19 mouse cellular contexts compared by ENCODE assay signal in the genomic region with DNA sequence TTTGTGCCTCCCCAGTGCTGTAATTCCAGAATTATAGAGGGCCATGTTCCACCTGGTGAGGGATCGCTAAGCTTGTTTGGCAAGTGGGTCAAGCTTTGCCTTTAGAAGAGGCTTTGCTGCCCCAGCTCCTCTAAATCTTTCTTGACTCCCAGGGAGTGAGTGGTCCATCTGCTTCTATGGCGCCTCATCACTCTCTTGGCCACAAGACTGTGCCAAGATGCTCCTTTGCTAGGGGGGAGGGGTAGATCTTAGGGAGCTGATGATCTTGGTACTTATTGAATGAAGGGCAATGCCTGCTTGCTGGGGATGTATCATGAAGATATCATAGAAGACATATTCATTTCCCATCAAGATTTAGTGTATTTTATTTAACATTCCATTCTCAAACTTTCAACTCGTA.
"Had no signal": no experiment of that assay in that cellular context is flagged by ENCODE, and none has a peak within 500 bp of the region (broad histone marks: within the 10 kb centered on the region; RNA-seq: fewer than 3 reads in every experiment).

No protein-coding gene starts in this region.

- H3K27ac ChIP-seq: liver, embryonic 15.5 days; lung, embryonic 15.5 days; midbrain, embryonic 10.5 days; midbrain, embryonic 12.5 days; neural tube, embryonic 13.5 days; neural tube, embryonic 15.5 days; stomach, embryonic 15.5 days; stomach, postnatal 0 days had no signal

- ATAC-seq: liver, postnatal 0 days; lung, postnatal 0 days; midbrain, embryonic 16.5 days had no signal

- DNase-seq: liver, postnatal 0 days; lung, adult 2 months; lung, postnatal 4 days; midbrain, embryonic 14.5 days; right cerebral cortex, postnatal 14 days; thymus, adult 2 months; thymus, postnatal 25 days; thymus, postnatal 4 days had no signal

- H3K4me1 ChIP-seq: liver, embryonic 15.5 days; lung, embryonic 15.5 days; midbrain, embryonic 10.5 days; midbrain, embryonic 12.5 days; neural tube, embryonic 13.5 days; neural tube, embryonic 15.5 days; stomach, embryonic 15.5 days had no signal

- H3K27me3 ChIP-seq: liver, embryonic 15.5 days; lung, embryonic 15.5 days; midbrain, embryonic 12.5 days; neural tube, embryonic 13.5 days; neural tube, embryonic 15.5 days; stomach, embryonic 15.5 days had no signal

- H3K4me3 ChIP-seq: liver, embryonic 15.5 days; lung, embryonic 15.5 days; midbrain, embryonic 10.5 days; midbrain, embryonic 12.5 days; myocyte; neural tube, embryonic 13.5 days; neural tube, embryonic 15.5 days; stomach, embryonic 15.5 days had no signal
